Mouse (Mus musculus) erythroid progenitor cell, adult 5-6 weeks (primary cell): ENCODE results near the gene Crp. TPM values are rescaled to one million over a fixed set of nuclear protein-coding genes. Genes with fewer than 3 reads are reported as not detected.

Experiments used
- ATAC-seq: replicated peaks from 2 replicates; pipeline ENCODE4 v1.8.0; 2016; ENCODE audit warnings: moderate number of reproducible peaks, mild to moderate bottlenecking, moderate TSS enrichment, inconsistent platforms; ENCODE audit not compliant: poor library complexity, low FRiP score, severe bottlenecking
- total RNA-seq, 2 experiments: library from RNA; stranded (forward) in 1 of 2; stranded (reverse) in 1 of 2; fragments of 150-400 nt in 1 of 2; fragments of 186-747, 209-891 nt in 1 of 2; gene quantifications; 2 replicates each; pipeline versions ENCODE4 v1.2.3 to v1.2.4; 2015 to 2017; ENCODE audit warnings: low replicate concordance in 2 of 2

Crp gene
- total RNA-seq (2015; ENCODE audit: low replicate concordance) (not detected in 2 replicates), total RNA-seq (2017; ENCODE audit: low replicate concordance) (not detected in 2 replicates)

- no peak for ATAC-seq
Observed at GRCm38 (mm10) chr1:172697844-172698243, at the start of gene Crp. Gene Crp (plus strand): TSS chr1:172698055.

DNA sequence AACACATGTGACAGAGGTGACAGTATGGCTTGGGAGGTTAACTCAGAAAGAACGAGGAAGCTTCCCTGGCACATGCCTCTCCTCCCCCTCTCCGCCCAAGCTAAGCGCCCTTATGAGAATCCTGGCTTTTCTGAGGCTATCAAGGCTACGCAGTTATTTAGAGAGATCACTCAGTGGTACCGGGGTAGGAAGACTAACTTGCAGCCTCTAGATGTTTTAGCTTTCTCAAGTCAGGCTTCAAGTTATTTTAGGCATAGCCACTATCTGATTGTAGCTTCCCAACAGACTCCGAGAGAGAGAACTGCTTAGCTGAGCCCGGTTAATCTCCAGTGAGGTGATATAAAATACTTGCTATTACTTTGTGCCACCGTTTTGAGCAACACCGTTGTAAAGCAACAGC lies 48.5 kb upstream of the Crp start:
- no peak for ATAC-seq

- no peak for ATAC-seq
Observed at GRCm38 (mm10) chr1:172650519-172651287, 47.2 kb upstream of the Crp start.

GRCm38 (mm10) chr1:172651288-172651987 lies 46.4 kb upstream of the Crp start:
- no peak for ATAC-seq

GRCm38 (mm10) chr1:172652040-172652662 lies 45.7 kb upstream of the Crp start:
- no peak for ATAC-seq

DNA sequence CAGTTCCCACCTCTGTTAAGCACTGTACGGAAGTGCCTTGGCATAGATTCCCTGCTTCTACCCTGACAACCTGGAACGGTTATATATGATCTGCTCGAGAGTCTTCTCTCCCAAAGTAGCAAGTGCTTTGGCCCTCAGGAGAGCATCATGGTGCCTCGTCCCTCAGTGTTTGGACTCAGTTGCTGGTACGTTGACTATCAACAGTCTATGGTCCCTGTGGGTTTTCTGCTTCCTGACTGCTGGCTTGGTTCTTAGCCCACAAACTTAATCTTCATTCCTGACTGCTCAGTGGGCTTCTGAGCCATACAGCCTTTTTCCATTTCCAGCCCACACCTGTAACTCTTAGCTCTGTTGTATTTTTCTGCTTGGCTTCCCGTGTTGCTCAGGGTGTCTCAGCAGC lies 44.0 kb upstream of the Crp start:
- no peak for ATAC-seq

GRCm38 (mm10) chr1:172657266-172657665 lies 40.6 kb upstream of the Crp start:
- no peak for ATAC-seq

GRCm38 (mm10) chr1:172659688-172660087 lies 38.2 kb upstream of the Crp start:
- ATAC-seq: no peak

DNA sequence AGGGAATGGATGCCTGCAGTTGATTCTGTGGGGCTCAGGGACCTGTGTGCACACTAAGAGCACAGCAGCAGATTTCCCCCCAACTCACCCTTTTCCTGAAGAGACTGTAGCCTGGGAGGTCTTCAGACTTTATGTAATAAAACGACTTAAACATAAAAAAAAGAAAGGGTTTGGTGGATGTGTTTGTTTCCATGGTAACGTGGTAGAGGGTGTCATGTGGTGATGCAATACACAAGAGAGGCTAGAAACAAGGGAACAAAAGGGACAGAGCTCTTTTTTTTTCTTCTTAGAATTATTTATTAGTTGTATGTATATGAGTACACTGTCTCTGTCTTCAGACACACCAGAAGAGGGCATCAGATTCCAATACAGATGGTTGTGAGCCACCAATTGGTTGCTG lies 32.4 kb upstream of the Crp start:
- no peak for ATAC-seq

GRCm38 (mm10) chr1:172667597-172667996 lies 30.3 kb upstream of the Crp start:
- ATAC-seq: no peak

GRCm38 (mm10) chr1:172670716-172671115 lies 27.1 kb upstream of the Crp start:
- no peak for ATAC-seq

- ATAC-seq: no peak
Observed at GRCm38 (mm10) chr1:172680742-172681141, 17.1 kb upstream of the Crp start.

- no peak for ATAC-seq
Observed at GRCm38 (mm10) chr1:172683551-172683950, 14.3 kb upstream of the Crp start.

- no peak for ATAC-seq
Observed at GRCm38 (mm10) chr1:172683957-172684356, 13.9 kb upstream of the Crp start.

- no peak for ATAC-seq
Observed at GRCm38 (mm10) chr1:172685178-172685577, 12.7 kb upstream of the Crp start.

GRCm38 (mm10) chr1:172697422-172697821 lies 433 bp upstream of the Crp start:
- no peak for ATAC-seq

- no peak for ATAC-seq
Observed at GRCm38 (mm10) chr1:172700814-172701213, 3.0 kb downstream of the Crp start.

DNA sequence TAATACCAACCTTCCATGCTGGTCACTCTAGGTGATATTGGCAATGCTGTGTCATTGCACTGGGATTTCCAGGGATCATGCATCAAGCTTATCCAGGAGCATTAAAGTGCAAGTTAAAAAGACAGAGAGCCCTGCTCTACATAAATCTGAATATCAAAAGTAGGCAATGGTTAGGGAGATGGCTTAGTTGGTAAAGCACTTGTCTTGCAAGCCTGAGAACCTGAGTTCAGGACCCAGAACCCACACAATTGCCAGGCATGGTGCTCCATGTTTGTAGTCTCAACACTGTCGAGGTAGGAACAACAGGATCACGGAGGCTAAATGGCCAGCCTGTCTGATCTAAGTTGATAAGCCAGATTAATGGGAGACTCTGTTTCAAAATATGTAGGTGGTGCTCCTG lies 3.5 kb downstream of the Crp start:
- ATAC-seq: no peak

DNA sequence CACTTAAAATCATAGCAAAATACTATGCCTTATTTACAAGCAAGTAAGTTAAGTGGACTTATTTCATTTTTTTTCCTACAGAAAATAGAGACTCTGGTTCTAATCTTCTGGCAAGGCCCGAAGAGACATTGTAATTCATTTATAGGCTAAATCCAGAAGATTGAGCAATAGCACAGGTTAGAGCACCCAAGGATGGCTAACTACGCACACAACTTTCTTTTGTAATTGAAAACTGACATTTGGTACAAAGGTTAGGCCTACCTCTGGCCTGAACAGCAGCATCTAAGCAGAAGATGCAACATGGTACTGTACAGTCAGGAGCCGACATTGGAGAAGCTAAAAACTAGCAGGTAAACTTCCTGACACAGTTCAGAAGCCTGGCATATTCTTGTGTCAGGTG lies 4.0 kb downstream of the Crp start:
- ATAC-seq: no peak

DNA sequence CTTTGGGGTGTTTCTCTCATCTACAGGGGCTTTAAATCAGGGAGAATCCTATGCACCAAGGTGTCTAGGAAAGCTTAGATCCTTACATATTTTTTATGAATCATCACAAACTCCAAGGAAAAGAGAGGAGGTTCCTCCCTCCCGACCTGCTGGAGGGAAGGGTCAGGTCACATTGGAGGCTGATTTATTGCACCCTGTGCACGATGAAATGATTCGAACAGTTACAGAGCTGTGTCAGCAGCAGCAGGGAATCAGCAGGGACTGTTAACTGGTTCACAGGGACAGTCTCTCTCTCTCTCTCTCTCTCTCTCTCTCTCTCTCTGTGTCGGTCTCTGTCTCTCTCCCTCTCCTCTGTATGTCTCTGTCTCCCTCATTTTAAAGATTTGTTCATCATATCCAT lies 6.9 kb downstream of the Crp start:
- no peak for ATAC-seq

- no peak for ATAC-seq
Observed at GRCm38 (mm10) chr1:172706243-172706642, 8.4 kb downstream of the Crp start.
